Mouse (Mus musculus): ENCODE data around the gene Catsperz. TPM values are rescaled to one million over a fixed set of nuclear protein-coding genes. Genes with fewer than 3 reads are reported as not detected.
"Not testable (repeated sequence)": the region's sequence is repeated elsewhere in the genome, so short reads cannot be mapped to it uniquely, and the experiment has no call there.

Gene Catsperz
- total RNA-seq, 2 experiments from 2014 or later, result 23.8 to 30.8 TPM

DNA sequence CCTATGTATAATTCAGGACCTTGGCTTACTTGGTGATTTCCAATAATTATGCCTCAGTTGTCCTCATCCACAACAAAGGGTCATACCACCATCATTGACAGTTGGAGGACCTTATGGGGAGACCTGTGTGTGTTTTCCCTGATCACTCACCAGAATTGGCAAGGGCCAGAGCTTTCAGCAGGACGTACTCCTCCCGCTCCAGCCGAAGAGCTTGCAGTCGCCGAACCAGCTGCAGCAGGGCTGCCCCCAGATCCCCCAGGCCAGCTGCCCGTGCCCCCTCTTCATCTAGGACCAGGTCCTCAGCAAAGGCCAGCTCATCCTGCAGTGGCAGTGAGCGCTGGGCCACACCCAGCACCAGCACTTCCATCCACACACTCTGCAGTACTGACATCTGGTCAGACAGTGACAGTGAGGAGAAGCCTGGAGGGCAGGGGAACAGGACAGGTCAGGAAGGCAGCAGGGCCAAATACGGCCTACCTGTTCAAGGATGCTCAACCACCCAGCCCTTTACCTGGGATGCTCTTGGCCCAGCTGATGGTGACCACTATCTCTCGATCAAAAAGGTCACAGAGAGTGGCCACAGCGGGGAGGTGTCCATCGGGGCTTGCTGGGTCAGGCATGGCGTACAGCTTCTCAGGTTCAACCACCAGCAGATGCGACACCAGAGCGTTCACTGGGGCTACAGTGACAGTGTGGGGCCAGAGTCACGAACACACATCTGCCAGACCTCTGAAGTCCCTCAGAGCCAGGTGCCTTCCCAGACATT lies 12.8 kb downstream of the Catsperz start:
- intact Hi-C loops (cut with DNase I), result no loop called here
- DNase-seq (ENCODE audit: low spot score in 2 of 2), result no peak

DNA sequence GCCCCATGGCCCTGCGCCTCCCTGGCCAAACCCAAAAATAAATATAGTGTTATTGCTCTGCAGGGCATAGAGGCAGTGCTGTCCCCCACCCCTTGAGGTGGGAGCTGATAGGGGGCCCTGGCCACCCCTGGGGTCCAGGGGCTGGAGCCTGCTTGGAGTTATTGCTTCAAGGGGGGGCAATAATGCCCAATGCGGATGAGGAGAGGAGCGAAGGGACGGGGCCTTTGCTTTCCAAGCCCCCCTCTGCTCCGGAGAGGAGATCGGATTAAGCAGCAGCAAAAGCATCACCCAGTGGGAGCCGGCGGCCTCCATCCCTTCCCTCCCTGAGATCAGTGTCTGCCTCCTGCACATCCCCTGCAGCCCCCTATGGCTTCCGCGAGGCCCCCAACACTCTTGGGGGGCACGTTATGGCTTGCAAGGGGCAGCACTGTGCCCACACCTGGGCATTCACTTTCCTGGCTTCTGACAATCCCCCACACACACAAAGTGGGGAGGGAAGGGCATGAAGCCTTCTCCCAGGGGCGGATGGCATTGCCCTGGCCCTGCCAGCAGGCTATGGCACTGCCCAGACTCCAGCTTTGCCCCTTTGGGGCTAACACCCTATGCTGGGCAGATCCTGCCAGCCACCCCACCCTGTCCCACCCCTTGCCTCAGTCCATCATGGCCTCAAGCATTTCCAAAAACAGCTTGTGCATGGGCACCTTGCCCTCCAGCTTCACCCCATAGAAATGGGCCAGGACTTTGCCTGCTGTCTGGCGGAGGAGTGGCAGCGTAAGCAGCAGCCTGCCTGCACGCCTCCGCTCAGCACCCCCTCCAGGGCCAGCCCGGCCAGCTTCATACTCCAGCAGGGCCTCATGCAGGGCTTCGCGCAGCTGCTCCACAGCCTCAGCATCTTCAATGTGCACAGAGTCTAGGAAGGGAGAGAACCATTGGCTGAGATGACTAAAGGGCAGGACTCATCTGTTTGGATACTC lies 13.8 kb downstream of the Catsperz start:
- intact Hi-C loops (cut with DNase I), result no loop called here
- no peak for DNase-seq (ENCODE audit: low spot score in 2 of 2)

DNA sequence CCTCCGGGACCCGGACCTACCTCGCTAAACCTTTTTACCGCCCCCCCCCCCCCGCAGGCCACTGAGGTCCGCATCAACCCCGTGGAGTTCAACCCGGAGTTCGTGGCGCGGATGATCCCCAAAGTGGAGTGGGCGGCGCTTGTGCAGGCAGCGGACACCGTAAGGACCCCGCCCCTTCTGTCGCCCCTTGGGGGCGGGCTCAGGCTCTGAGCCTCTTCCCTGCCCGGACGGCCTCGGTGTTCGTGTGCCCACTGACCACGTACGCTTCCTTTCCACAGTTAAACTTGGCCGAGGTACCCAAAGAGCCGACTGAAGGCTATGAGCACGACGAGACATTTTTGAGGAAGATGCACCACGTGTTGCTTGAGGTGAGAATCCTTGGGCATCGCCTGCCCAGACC lies 14.9 kb downstream of the Catsperz start:
- DNase-seq (ENCODE audit: low spot score in 2 of 2); intact Hi-C loops (cut with DNase I): not testable (repeated sequence)

- intact Hi-C loops (cut with DNase I), result loop anchor here (5.0 kb wide), 1 partner anchor 67 kb away; the partner anchor contains the start of gene Rps6ka4
- DNase-seq (ENCODE audit: low spot score in 2 of 2), result peak; percentile 91 to 93
These were observed 15.5 kb downstream of the Catsperz start, which contains the start of the genes Trmt112 and Prdx5 for GRCm38 (mm10) chr19:6909507-6910289. Gene Trmt112, plus strand, starts transcription at chr19:6909698. Gene Prdx5, minus strand, starts transcription at chr19:6910106.

DNA sequence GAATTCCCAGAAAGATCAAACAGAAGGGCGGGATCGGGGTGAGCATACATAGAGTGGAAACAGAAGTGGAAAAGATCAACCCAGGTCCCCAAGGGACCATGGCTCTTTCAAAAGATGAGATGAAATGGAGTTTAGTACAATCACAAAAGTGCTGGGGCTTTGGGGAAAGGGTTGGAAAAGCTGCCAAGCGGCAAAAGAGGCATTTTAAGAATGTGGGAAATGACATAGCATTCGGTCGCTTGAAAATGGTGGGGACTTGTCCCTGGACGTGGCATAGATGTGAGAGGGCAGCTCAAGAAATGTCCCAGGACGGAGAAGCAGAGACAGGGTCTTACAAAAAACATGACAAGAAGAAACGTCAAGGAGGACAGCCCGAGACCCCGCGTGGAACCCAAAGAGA lies 16.2 kb downstream of the Catsperz start:
- DNase-seq (ENCODE audit: low spot score in 2 of 2), result no peak
- intact Hi-C loops (cut with DNase I), result loop anchor here (5.0 kb wide), 1 partner anchor 67 kb away; the partner anchor contains the start of gene Rps6ka4

- DNase-seq (ENCODE audit: low spot score in 2 of 2), result no peak
- intact Hi-C loops (cut with DNase I), result loop anchor here (5.0 kb wide), 1 partner anchor 66 kb away; the partner anchor contains the start of gene Rps6ka4
These were observed 17.2 kb downstream of the Catsperz start for GRCm38 (mm10) chr19:6907811-6908540.

- no peak for DNase-seq (ENCODE audit: low spot score in 2 of 2)
- intact Hi-C loops (cut with DNase I), result loop anchor here (5.0 kb wide), 1 partner anchor 65 kb away; the partner anchor contains the start of gene Rps6ka4
These were observed 18.1 kb downstream of the Catsperz start for GRCm38 (mm10) chr19:6907094-6907493.

DNA sequence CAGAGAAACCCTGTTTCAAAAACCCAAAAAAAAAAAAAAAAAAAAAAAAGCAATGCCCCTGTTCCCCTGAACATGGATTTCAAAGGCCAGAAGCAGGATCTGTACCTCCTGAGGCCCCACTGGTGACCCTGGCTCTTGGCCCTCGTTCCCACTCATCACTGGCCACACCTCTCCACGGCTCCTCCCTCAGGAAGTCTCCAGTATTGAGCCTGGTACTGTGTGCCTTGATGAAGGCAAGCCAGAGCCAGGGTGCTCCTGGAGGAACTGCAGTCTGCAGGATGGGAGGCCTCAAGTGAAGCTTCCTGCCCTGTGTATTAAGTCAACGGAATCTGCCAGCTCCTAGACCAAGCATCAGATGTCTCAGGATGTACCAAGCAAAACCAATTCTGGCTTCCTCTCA lies 19.0 kb downstream of the Catsperz start:
- intact Hi-C loops (cut with DNase I), result loop anchor here (5.0 kb wide), 1 partner anchor 64 kb away; the partner anchor contains the start of gene Rps6ka4
- DNase-seq (ENCODE audit: low spot score in 2 of 2), result no peak

DNA sequence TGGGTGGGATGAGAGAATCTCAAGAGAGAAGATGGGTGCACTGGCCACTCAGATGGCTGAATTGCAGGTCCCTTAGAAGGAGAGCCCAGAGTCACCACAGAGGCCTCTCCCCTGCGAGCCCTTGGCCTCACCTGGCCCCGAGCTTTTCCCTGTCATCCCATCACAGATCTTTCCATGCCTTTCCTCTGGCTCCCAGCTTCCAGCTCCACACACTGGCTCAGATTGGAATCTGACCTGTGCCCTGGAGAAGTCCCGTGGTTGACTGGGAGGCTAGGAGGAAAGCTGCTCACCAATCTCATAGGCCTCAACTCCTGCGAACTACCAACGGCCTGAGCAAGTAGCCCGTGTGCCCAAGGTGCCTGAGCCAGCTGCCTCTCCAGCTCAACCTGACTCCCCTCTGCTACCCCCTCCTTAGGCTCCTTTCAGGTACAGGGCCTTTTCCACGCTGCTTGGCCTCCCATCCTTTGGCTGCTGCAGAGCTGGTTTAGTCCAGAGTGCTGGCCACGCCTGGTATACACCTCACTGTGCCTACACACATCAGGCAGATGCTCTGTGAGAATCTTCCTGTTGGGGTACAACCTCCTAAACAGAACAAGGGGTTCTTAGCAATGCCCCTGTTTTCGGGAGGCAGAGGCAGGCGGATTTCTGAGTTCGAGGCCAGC lies 19.6 kb downstream of the Catsperz start:
- intact Hi-C loops (cut with DNase I), result loop anchor here (5.0 kb wide), 1 partner anchor 63 kb away; the partner anchor contains the start of gene Rps6ka4
- no peak for DNase-seq (ENCODE audit: low spot score in 2 of 2)

GRCm38 (mm10) chr19:6904846-6905245 lies 20.3 kb downstream of the Catsperz start:
- intact Hi-C loops (cut with DNase I), result loop anchor here (5.0 kb wide), 1 partner anchor 63 kb away; the partner anchor contains the start of gene Rps6ka4
- no peak for DNase-seq (ENCODE audit: low spot score in 2 of 2)

GRCm38 (mm10) chr19:6903031-6903430 lies 22.1 kb downstream of the Catsperz start:
- intact Hi-C loops (cut with DNase I), result no loop called here
- DNase-seq (ENCODE audit: low spot score in 2 of 2), result no peak

DNA sequence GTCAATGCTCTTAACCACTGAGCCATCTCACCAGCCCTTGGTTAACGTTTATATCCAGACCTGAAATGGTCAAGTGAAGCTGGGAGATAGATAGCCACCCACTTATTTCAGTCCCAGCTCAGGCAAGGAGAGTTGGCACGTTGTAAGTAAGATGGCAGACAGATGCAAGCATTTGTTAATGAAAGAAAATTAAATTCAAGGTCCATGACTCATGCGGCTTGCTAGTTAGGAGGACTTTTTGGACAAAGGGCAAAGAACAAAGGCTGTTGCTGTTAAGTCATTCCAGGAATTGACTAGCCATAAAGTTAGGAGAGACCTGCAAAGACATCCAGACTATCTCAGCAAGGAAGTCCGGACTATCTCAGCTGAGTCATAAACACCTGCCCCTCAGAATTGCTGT lies 25.5 kb downstream of the Catsperz start:
- intact Hi-C loops (cut with DNase I), result loop anchor here (5.0 kb wide), 1 partner anchor 37 kb away; no protein-coding TSS in a partner anchor
- DNase-seq (ENCODE audit: low spot score in 2 of 2), result no peak

- intact Hi-C loops (cut with DNase I), result loop anchor here (5.0 kb wide), 1 partner anchor 33 kb away; no protein-coding TSS in a partner anchor
- DNase-seq (ENCODE audit: low spot score in 2 of 2), result not testable (repeated sequence)
These were observed 29.4 kb downstream of the Catsperz start for GRCm38 (mm10) chr19:6895608-6896305.

- no peak for DNase-seq (ENCODE audit: low spot score in 2 of 2)
- intact Hi-C loops (cut with DNase I), result no loop called here
These were observed 31.3 kb downstream of the Catsperz start for GRCm38 (mm10) chr19:6893731-6894451.

GRCm38 (mm10) chr19:6892512-6892911 lies 32.7 kb downstream of the Catsperz start:
- intact Hi-C loops (cut with DNase I), result no loop called here
- DNase-seq (ENCODE audit: low spot score in 2 of 2), result no peak

DNA sequence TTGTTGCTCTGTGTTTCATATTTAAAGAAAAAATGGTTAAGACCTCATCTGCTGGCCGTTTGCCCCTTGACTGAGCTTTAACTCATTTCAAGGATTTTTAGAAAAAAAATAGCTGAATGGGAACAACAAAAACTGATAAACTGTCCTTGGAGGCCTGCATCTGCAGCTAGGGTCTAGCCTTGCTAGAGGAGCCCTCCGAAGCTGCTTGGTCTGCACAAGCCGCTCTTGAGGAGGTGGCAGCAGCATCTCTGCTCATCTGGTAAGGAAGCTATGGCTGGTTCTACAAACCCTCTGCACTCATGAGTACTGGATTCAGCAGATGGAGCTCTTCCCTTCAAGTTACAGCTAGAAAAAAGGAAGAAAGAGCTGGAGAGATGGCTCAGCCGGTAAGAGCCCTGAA lies 47.2 kb downstream of the Catsperz start:
- intact Hi-C loops (cut with DNase I), result no loop called here
- DNase-seq (ENCODE audit: low spot score in 2 of 2), result no peak

DNA sequence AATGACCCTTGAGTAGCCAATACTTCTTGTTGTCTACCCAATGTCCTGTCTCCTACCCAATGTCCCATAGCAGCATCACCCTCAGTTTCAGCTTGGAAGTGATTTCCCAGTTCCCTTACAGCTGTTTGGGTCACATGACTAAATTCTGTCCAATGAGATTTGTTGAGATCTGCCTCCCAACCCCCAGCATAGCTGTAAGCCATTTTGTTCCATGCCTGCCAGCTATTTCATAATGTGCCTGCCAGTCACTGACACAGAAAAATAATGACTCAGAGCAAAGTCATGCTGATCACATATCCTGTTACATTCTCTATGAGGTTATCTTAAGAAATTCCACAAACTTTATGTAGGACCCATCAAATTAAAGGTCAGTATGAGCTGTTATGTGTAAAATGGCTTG lies 48.4 kb downstream of the Catsperz start:
- intact Hi-C loops (cut with DNase I), result no loop called here
- no peak for DNase-seq (ENCODE audit: low spot score in 2 of 2)
